Mouse (Mus musculus) limb, embryonic 11.5 days (tissue): Measurements from ENCODE around the gene Bcap31. TPM values are rescaled to one million over a fixed set of nuclear protein-coding genes. Genes with fewer than 3 reads are reported as not detected.
A peak's percentile ranks its signal among the peaks of the same experiment; 100 is the strongest.

Experiments
- ATAC-seq: fragments of 200-750 bp; cut with Nextera tagmentation; 2 replicates; pipeline ENCODE4 v1.8.0; 2017; ENCODE audit warnings: low read depth; ENCODE audit not compliant: insufficient number of reproducible peaks, low FRiP score, low TSS enrichment
- DNase-seq: peaks from one replicate; pipeline ENCODE4 v3.0.0-alpha.2; 2015; ENCODE audit warnings: low spot score
- H3K27ac ChIP-seq: fragments of 300-500 bp; sonication (generic); replicated peaks from 2 replicates; pipeline ENCODE4 v1.5.1; 2014; ENCODE audit warnings: low read depth, mild to moderate bottlenecking, low read length
- H3K27me3 ChIP-seq: fragments of 300-500 bp; sonication (generic); 2 replicates; pipeline ENCODE4 v1.6.1; 2014; ENCODE audit warnings: mild to moderate bottlenecking, low read length, mixed read lengths; ENCODE audit not compliant: control insufficient read depth, insufficient read depth
- H3K36me3 ChIP-seq: fragments of 300-500 bp; sonication (generic); 2 replicates; pipeline ENCODE4 v1.6.1; 2014; ENCODE audit warnings: mild to moderate bottlenecking, low read length, moderate library complexity, mixed read lengths; ENCODE audit not compliant: control insufficient read depth, insufficient read depth
- H3K4me1 ChIP-seq: fragments of 300-500 bp; sonication (generic); 2 replicates; pipeline ENCODE4 v1.6.1; 2014; ENCODE audit warnings: low read length, mixed read lengths; ENCODE audit not compliant: control insufficient read depth, insufficient read depth
- H3K4me2 ChIP-seq: fragments of 300-500 bp; sonication (generic); 2 replicates; pipeline ENCODE4 v1.6.1; 2014; ENCODE audit warnings: low read depth, mild to moderate bottlenecking, moderate library complexity; ENCODE audit not compliant: severe bottlenecking
- H3K4me3 ChIP-seq: fragments of 300-500 bp; sonication (generic); 2 replicates; pipeline ENCODE4 v1.5.1; 2014; ENCODE audit warnings: low read depth, low read length
- H3K9ac ChIP-seq: fragments of 300-500 bp; sonication (generic); 2 replicates; pipeline ENCODE4 v1.6.1; 2014; ENCODE audit warnings: mild to moderate bottlenecking, low read length
- H3K9me3 ChIP-seq: fragments of 300-500 bp; sonication (generic); 2 replicates; pipeline ENCODE4 v1.6.1; 2016; ENCODE audit warnings: low read length; ENCODE audit not compliant: control insufficient read depth
- WGBS: fragments of 180-500 bp; shearing (Covaris S2); extraction: QIAGEN DNeasy Blood & Tissue Kit; methylation state at CpG from one replicate; pipeline ENCODE4 v1.1.7; 2014; 5-methylcytosine and 5-hydroxymethylcytosine counted together
- polyA plus RNA-seq: library from polyadenylated mRNA; unstranded; fragments of >200 nt; fragmentation: Nextera tagmentation; extraction: Ambion mirVana; gene quantifications from 2 replicates; pipeline ENCODE4 v1.2.1, GENCODE M21; 2014

Bcap31 gene
- polyA plus RNA-seq, 1 experiment from 2014 or later, result 164 TPM

DNA sequence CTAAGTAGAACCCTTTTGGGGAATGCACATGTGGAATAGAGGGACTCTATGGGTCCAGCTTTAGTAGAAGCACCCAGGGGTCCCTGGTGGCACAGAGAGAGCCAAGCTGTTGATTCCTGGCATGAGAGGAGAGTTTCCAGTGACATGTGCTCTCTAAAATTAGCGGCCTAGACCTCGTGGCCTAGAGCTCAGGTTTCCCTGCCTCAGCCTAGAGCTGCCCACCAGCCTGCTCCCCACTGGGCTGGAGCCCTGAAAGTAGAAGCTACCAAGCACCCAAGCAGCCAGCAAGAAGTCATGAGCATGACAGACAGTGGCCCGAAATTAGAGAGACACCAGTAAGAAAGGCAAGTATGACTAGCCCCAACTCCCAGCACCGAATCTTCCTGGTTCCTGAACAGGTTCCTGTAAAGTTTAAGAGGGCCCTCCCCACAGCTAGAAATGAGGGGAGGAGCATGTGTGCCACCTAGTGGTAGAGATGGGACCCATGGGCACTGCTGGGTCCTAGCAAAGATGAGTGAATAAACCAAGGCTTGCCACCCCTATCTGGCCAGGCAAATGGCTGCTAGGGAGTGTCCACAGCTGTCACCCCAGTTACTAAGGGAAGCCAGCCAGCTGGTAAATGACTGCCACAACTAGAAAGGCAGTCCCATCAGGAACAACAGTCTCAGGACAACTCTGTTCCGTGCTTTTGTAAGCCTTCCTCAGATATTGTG lies 24.9 kb downstream of the Bcap31 start:
- 76% methylated on average over 5 of the region's 5 CpGs for WGBS
- H3K4me3 ChIP-seq, result no peak overlapping the region

DNA sequence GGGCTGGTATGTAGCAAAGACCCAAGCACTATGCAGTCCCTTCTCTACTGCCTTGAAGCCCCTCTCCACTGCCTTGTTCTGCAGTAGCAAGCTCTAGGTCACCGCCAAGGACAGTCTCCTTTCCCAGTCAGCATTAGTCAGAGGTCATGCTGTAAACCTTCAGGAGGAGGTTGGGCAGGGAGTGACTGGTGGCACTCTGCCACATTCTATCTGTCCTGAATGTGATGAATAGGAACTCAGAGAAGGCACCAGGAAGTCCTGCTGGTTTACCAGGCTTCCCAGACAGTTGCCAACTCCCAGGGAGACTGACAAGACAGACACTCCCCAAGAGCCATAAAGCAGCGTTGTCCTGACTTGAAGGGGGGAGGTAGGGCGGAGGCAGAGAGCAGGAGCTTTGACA lies 30.3 kb downstream of the Bcap31 start:
- Histone ChIP-seq H3K9me3 (no peaks in the 10 kb centered on the region), H3K36me3 (no peaks in the 10 kb centered on the region; the same call in 1 of the 2 replicates), H3K4me3 (no peak overlapping the region), H3K27ac (no peak overlapping the region), H3K4me2 (no peak overlapping the region), H3K9ac (no peak overlapping the region), H3K4me1 (no peaks in the 10 kb centered on the region), H3K27me3 (no peaks in the 10 kb centered on the region)
- DNase-seq (no peak), ATAC-seq (no peak)
- 58% methylated on average over 3 of the region's 3 CpGs for WGBS

More for the DNA sequence above, 24.9 kb downstream of the Bcap31 start:
- H3K4me1 ChIP-seq, result no peaks in the 10 kb centered on the region
- no peak overlapping the region for H3K4me2 ChIP-seq
- no peak overlapping the region for H3K27ac ChIP-seq
- DNase-seq (peak; percentile 29), ATAC-seq (no peak)
- no peaks in the 10 kb centered on the region for H3K9me3 ChIP-seq
- H3K9ac ChIP-seq, result no peak overlapping the region
- H3K36me3 ChIP-seq, result no peaks in the 10 kb centered on the region; the same call in 1 of the 2 replicates
- no peaks in the 10 kb centered on the region for H3K27me3 ChIP-seq

DNA sequence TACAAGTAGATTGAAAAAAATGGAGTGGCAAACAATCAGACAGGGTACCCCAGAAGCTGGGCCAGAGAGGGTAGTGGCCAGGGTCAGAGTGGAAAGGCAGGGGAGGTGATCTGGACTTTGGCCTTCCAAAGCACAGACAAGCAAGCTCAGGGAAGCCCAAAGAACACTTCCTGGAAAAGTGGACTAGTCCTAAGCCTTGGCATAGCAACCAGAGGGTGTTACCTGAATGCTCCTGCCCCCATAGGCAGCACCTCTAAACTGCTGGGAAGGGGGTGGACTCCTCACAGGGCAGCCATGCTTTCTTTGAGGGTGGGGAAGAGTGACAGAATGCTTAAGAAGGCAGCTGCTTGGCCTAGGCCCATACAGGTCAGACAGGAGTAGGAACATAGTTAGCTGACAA lies 31.0 kb downstream of the Bcap31 start:
- no peak overlapping the region for H3K27ac ChIP-seq

DNA sequence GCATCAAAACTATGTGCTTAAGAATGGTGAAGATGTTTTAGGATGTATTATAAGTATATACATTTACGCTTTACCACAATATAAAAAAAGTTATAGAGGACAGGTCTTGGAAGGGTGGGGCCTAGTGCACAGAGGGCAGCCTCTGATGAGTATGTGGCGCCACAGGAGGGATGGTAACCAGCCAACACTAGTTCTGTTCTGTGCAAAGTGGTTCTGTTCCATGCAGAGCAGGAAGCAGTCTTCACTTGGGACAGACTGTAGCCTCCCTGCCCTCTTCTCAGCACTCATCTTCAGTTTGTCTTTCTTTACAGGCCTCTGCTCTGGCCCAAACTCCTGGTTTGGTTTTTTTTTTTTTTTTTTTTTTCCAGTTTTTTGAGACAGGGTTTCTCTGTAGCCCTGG lies 31.8 kb downstream of the Bcap31 start:
- DNase-seq (no peak), ATAC-seq (no peak)
- no peaks in the 10 kb centered on the region for H3K9me3 ChIP-seq
- no peak overlapping the region for H3K9ac ChIP-seq
- H3K4me1 ChIP-seq, result no peaks in the 10 kb centered on the region
- no peaks in the 10 kb centered on the region; the same call in 1 of the 2 replicates for H3K36me3 ChIP-seq
- H3K27me3 ChIP-seq, result no peaks in the 10 kb centered on the region
- no peak overlapping the region for H3K4me3 ChIP-seq
- WGBS, result 85% methylated on average over 2 of the region's 2 CpGs
- H3K27ac ChIP-seq, result no peak overlapping the region
- no peak overlapping the region for H3K4me2 ChIP-seq

More for the DNA sequence above, 31.0 kb downstream of the Bcap31 start:
- DNase-seq (no peak), ATAC-seq (no peak)
- no peaks in the 10 kb centered on the region for H3K27me3 ChIP-seq
- no peak overlapping the region for H3K4me2 ChIP-seq
- H3K4me3 ChIP-seq, result no peak overlapping the region
- H3K9ac ChIP-seq, result no peak overlapping the region
- H3K36me3 ChIP-seq, result no peaks in the 10 kb centered on the region; the same call in 1 of the 2 replicates
- no peaks in the 10 kb centered on the region for H3K4me1 ChIP-seq
- no peaks in the 10 kb centered on the region for H3K9me3 ChIP-seq

DNA sequence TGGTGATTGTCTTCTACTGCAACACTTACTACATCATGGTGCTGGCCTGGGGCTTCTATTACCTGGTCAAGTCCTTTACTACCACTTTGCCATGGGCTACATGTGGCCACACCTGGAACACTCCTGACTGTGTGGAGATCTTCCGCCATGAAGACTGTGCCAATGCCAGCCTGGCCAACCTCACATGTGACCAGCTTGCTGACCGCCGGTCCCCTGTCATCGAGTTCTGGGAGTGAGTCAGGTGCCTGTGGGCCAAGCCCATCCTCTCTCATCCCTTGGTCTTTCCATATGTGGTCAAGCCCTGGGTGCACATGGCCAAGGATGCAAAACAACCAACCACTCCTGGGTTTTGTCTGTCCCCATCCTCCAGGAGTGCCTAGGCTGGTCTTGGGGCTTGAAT lies 39.3 kb downstream of the Bcap31 start:
- Histone ChIP-seq H3K4me3 (no peak overlapping the region), H3K36me3 (no peaks in the 10 kb centered on the region; the same call in 1 of the 2 replicates), H3K27ac (no peak overlapping the region), H3K4me1 (no peaks in the 10 kb centered on the region), H3K9me3 (no peaks in the 10 kb centered on the region), H3K27me3 (0 out of 2 replicates have a peak, but pooled peaks cover 2% of the 10 kb centered on the region), H3K4me2 (no peak overlapping the region), H3K9ac (no peak overlapping the region)
- 94% methylated on average over 4 of the region's 4 CpGs for WGBS
- ATAC-seq, result no peak
- no peak for DNase-seq

DNA sequence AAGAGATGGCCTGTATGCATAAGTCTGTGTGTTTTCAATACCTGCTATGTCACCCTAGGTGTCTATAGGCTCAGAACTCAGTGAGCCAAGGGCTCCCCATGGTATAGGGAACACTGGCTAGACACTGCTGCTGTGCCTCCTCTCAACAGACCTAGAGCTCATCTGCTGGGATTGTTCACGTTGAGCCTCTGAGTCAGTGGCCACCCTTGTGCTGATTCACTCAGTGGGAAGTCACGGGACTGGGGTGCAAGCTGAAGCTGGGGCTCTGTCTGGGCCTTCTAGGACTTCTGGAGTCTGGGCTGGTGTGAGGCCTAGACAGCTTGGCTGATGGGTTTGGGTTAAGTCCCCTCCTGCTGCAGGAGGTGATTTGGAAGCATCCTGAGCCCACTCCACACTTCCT lies 40.7 kb downstream of the Bcap31 start:
- no peak for ATAC-seq
- Histone ChIP-seq H3K9me3 (no peaks in the 10 kb centered on the region), H3K4me2 (peak overlapping the region; percentile 66; the same call in 1 of the 2 replicates), H3K4me3 (no peak overlapping the region), H3K9ac (no peak overlapping the region), H3K27ac (no peak overlapping the region), H3K36me3 (no peaks in the 10 kb centered on the region), H3K27me3 (0 out of 2 replicates have a peak, but pooled peaks cover 2% of the 10 kb centered on the region), H3K4me1 (no peaks in the 10 kb centered on the region)
- no peak for DNase-seq
- 67% methylated on average over 2 of the region's 2 CpGs for WGBS

DNA sequence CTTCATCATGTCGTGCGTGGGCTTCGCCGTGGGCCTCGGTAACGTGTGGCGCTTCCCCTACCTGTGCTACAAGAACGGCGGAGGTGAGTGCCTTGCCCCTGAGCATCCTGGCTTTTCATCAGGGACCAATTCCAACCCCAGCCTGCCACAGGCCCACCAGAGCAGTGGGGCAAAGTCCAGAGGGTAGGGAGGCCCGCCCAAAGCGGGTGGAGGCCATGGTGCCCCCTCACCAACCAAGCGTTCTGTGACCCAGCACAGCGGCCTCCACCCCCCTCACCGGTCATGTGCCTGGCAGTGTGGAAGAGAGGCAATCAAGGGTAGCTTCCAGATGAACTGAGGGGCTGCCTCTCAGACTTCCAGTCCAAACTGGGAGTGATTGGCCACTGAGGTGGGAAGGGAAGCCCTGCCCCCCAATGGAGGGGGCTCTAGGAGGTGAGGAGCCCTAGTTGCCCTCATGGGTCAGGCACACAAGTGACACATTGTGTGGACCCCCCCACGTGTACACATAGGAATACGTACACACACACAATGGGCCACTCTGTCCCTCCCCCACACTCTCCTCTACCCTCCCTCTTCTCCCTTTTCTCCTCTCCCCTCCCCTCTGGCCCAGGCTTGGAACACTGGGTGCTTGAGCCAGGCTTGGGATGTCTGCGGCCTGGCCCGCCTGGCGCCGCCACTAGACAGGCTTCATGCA lies 41.9 kb downstream of the Bcap31 start:
- H3K4me2 ChIP-seq, result peak overlapping the region; percentile 66
- WGBS, result 25% methylated on average over 20 of the region's 20 CpGs
- no peaks in the 10 kb centered on the region for H3K9me3 ChIP-seq
- ATAC-seq (0 out of 2 replicates have a peak, but pooled peaks have one; percentile 46), DNase-seq (peak; percentile 29)
- H3K27me3 ChIP-seq, result 0 out of 2 replicates have a peak, but pooled peaks cover 2% of the 10 kb centered on the region
- peak overlapping the region; percentile 47 for H3K4me3 ChIP-seq
- no peaks in the 10 kb centered on the region for H3K36me3 ChIP-seq
- H3K9ac ChIP-seq, result peak overlapping the region; percentile 61
- H3K4me1 ChIP-seq, result no peaks in the 10 kb centered on the region
- no peak overlapping the region for H3K27ac ChIP-seq

DNA sequence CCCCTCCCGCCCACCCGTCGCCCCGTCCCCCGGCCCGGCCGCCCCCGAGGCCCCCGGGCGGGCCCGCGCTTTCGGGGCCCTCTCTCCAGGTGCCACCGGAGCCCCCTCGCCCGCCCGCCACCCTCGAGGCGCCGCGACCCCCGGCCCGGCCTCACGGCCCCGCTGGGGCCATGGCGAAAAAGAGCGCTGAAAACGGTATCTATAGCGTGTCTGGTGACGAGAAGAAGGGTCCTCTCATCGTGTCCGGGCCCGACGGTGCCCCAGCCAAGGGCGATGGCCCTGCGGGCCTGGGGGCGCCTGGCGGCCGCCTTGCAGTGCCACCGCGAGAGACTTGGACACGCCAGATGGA lies 42.4 kb downstream of the Bcap31 start:
- ATAC-seq (no peak), DNase-seq (peak; percentile 27)
- H3K36me3 ChIP-seq, result no peaks in the 10 kb centered on the region
- H3K4me1 ChIP-seq, result no peaks in the 10 kb centered on the region
- H3K27ac ChIP-seq, result no peak overlapping the region
- 25% methylated on average over 21 of the region's 42 CpGs for WGBS
- peak overlapping the region; percentile 61 for H3K9ac ChIP-seq
- H3K4me2 ChIP-seq, result peak overlapping the region; percentile 66
- 0 out of 2 replicates have a peak, but pooled peaks cover 2% of the 10 kb centered on the region for H3K27me3 ChIP-seq
- H3K4me3 ChIP-seq, result peak overlapping the region; percentile 47
- no peaks in the 10 kb centered on the region for H3K9me3 ChIP-seq
